Mouse (Mus musculus) duodenum, adult 2 months (tissue): Measurements from ENCODE around the gene Mcidas. TPM values are rescaled to one million over a fixed set of nuclear protein-coding genes. Genes with fewer than 3 reads are reported as not detected.

Source experiments
- polyA plus RNA-seq: library from polyadenylated mRNA; depleted of rRNA; stranded (reverse); fragments of >200 nt; gene quantifications from 2 replicates; pipeline ENCODE4 v1.2.3, GENCODE M21; 2012; ENCODE audit warnings: low replicate concordance; rRNA removed

Gene Mcidas
- polyA plus RNA-seq = 0.05 TPM in 1 of 2 replicates, not detected in the other

GRCm38 (mm10) chr13:112993531-112994152 is at the start of gene Mcidas:
Mcidas (plus strand) TSS chr13:112993845.

GRCm38 (mm10) chr13:112987532-112987943 is 6.1 kb upstream of the Mcidas start, which contains the start of gene Ccno:
Ccno (plus strand) TSS chr13:112987802.

GRCm38 (mm10) chr13:113034950-113035421 is 41.3 kb downstream of the Mcidas start, which contains the start of gene Cdc20b:
Cdc20b (plus strand) TSS chr13:113035111.

GRCm38 (mm10) chr13:113046211-113046883 is 52.7 kb downstream of the Mcidas start, which contains the start of gene Gpx8:
Gpx8 (minus strand) TSS chr13:113046410.

Other genes with a start within 250 kb of the Mcidas start
- 60.2 and 108 TPM in 2 replicates for gene Plpp1, start 193.1 kb upstream of the Mcidas start, polyA plus RNA-seq
- gene Mtrex, start 66.4 kb upstream of the Mcidas start, polyA plus RNA-seq = 0.51 and 0.93 TPM in 2 replicates
- 0.36 and 0.46 TPM in 2 replicates for gene Dhx29, start 66.4 kb upstream of the Mcidas start, polyA plus RNA-seq
- 0.32 and 0.76 TPM in 2 replicates for gene Ccno, start 6.0 kb upstream of the Mcidas start, polyA plus RNA-seq
- gene Cdc20b, start 41.3 kb downstream of the Mcidas start, polyA plus RNA-seq = not detected in 2 replicates
- gene Gpx8, start 52.6 kb downstream of the Mcidas start, polyA plus RNA-seq = 0.48 TPM in 1 of 2 replicates, not detected in the other
- 4.6 and 8.6 TPM in 2 replicates for gene Gzma, start 107.1 kb downstream of the Mcidas start, polyA plus RNA-seq
- 1.3 TPM in 2 replicates for gene Esm1, start 215.8 kb downstream of the Mcidas start, polyA plus RNA-seq
- gene Gzmk, start 232.1 kb downstream of the Mcidas start, polyA plus RNA-seq = 0.17 TPM in 1 of 2 replicates, not detected in the other